Mouse (Mus musculus) hindlimb bud, embryonic 11.5 days (tissue): Measurements from ENCODE around the gene Olfr703.

Source experiments
- DNase-seq: peaks from one replicate; pipeline ENCODE4 v3.0.0-alpha.2; 2012; ENCODE audit warnings: low read depth, low spot score; ENCODE audit errors: extremely low spot score

Olfr703 gene

DNA sequence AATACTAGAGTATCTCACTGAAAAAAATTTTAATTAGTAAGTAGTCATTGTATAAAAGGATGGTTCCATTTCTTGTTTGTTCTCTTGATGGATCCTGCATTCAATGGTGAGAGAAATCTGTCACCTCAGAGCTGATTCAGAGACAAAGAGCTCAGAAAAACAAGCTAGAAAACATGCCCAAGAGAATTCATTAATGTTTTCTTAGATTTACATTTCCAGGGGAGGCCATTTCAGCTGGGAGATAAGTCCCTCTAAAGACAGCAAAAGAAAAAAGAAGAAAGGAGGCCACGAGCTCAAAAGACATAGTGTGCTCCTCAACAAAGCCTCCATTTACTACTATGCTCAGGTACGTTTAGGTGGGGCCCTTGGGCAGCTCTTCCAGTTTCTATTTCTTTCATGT lies at the start of gene Olfr703:
Gene Olfr703, plus strand, starts transcription at position 301 of the 400 bp plus-strand sequence.
- no peak for DNase-seq

DNA sequence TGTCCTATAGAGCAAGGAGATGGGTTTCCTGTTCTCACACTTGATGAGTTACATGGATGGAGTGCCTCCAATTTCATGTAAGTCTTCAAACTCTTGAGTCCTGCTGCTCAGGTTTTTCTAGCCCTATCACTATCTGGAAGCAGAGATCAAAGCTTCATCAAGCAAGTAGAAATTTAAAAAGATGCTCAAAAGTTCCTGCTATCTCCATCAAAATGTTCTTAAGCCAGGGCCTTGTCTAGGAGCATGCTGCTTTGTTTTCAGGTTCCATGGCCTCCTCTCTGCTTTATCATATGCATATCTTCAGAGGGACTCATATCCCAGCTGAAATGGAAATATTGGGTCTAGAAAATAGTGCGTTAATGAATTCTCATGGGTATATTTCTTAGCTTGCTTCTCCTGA lies 34.4 kb upstream of the Olfr703 start, which contains the start of gene Olfr700:
Gene Olfr700, minus strand, starts transcription at position 101 of the 400 bp plus-strand sequence.
- no peak for DNase-seq

DNA sequence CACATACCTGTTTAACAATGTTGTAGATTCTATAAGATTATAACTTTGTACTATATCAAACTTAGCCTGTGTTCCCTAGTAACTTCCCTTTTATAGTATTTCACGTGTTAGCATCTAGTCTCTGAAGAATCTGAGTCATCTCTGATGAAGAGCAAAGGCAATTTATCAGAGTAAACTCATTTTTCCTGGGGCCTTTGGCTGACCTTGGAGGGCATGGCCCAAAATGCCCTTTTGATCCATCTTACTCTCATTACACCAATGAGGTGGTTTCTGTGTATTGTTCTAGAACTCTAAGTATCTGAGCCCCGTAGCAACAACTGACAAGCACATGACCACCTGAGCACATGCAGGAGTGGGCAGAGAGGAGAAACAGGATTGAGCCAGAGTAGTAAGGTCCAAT lies 29.3 kb upstream of the Olfr703 start, which contains the start of gene Olfr701:
Gene Olfr701, plus strand, starts transcription at position 301 of the 400 bp plus-strand sequence.
- no peak for DNase-seq

DNA sequence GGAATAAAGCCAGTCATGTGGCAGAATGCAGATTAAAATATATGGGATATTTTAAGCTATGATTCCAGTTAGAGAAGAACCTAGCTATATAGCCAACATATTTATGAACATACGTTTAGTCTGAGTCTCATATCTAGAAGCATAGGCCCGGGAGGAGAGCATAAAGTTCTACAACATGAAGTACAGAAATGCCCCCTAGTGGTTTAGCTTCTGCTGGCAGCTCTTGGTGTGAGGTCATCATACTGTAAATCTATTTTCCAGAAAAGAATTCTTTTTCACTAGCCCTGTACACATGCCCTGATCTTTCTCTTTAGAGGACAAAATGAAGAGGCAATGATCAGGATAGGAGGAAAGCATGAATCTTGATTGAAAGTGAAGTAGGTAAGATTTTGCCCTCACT lies 27.4 kb upstream of the Olfr703 start:
- no peak for DNase-seq

- DNase-seq: no peak
Measured at GRCm38 (mm10) chr7:106818414-106818813, 24.7 kb upstream of the Olfr703 start.

DNA sequence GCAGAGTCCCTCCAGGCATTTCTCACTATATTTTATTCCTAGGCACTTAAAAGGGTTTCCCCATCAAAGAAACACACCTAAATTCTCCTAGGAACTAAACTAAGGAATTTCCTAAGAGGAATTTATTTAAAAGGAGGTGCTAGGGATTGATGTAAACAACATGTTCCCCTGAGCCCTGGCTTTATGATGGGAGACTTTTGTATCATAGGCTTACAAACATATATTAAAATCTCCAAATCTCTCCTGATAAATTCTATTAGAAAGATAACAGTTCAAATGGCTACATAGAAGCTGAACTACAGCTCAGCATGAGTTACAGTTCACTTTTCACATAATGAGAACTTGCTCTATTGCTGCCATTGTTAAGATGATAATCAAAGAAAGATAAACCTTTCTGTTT lies 9.4 kb upstream of the Olfr703 start, which contains the start of gene Olfr702:
Gene Olfr702, minus strand, starts transcription at position 101 of the 400 bp plus-strand sequence.
- no peak for DNase-seq

DNA sequence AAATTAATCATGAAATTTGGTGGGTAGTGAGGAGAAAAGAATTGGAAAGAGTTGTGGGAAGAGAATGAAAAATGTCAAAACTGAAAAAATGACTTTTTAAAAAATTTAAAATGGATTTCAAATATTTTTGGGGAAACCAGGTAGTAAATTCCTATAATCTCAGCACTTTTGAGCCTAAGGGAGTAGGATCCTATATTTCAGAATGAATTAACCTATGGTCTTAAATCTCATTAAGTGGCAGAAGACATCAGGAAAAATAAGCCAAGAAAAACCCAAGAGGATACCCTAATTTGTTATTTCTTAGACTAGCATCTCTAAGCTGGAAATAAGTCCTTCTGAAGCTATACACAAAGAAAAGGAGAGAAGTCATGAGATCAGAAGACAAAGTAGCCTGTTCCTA lies 19.7 kb downstream of the Olfr703 start, which contains the start of gene Olfr704:
Gene Olfr704, plus strand, starts transcription at position 301 of the 400 bp plus-strand sequence.
- DNase-seq: no peak

DNA sequence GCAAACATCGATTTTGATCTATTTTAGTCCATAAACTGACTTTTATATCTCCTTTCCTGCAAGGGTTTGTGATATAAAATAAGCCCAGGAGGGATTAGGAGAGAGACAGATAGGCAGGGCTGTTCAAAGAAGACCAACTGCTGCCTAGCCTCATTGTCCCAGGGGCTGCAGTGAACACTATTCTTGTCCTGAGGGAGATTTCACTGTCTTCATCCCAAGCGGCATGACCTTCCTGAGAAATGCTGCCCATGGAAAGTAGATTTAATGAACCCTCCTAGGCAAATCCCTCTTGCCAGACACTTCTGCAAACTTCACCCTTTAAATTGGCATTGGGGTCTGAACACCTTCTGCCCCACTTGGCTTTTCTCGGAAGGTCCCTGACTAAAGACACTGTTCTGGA lies 33.6 kb downstream of the Olfr703 start, which contains the start of gene Olfr705:
Gene Olfr705, minus strand, starts transcription at position 101 of the 400 bp plus-strand sequence.
- DNase-seq: no peak

- DNase-seq: no peak
Measured at GRCm38 (mm10) chr7:106888062-106888461, 44.9 kb downstream of the Olfr703 start, which contains the start of gene Olfr706. TSS of gene Olfr706 (minus strand) at chr7:106888162.
